Mouse (Mus musculus): ENCODE measurements around the gene Manbal. TPM values are rescaled to one million over a fixed set of nuclear protein-coding genes. Genes with fewer than 3 reads are reported as not detected.
"Not testable (repeated sequence)": the region's sequence is repeated elsewhere in the genome, so short reads cannot be mapped to it uniquely, and the experiment has no call there.

Manbal gene
- polyA plus RNA-seq, 1 experiment from 2014 or later: 21.8 TPM

GRCm38 (mm10) chr2:157367991-157368390, 597 bp downstream of the Manbal start:
- no peaks in the 10 kb centered on the region for H3K27me3 ChIP-seq
- no peaks in the 10 kb centered on the region for H3K36me3 ChIP-seq (replicated peaks)
- H3K9me3 ChIP-seq (replicated peaks): no peaks in the 10 kb centered on the region
- WGBS (ENCODE audit: insufficient replicate concordance): under 1% methylated on average over 13 of the region's 13 CpGs
- peak; percentile 54 for ATAC-seq (ENCODE audit: insufficient read depth)
- H3K9ac ChIP-seq: peak overlapping the region; percentile 82
- H3K4me3 ChIP-seq (replicated peaks): peak overlapping the region; percentile 75
- peaks cover 15% of the 10 kb centered on the region for H3K4me1 ChIP-seq (replicated peaks)
- peak overlapping the region; percentile 79 for H3K4me2 ChIP-seq
- peak overlapping the region; percentile 96 for H3K27ac ChIP-seq (replicated peaks)

- H3K27me3 ChIP-seq: no peaks in the 10 kb centered on the region
- no peak overlapping the region for H3K9ac ChIP-seq
- no peak overlapping the region for H3K27ac ChIP-seq (replicated peaks)
- no peaks in the 10 kb centered on the region for H3K9me3 ChIP-seq (replicated peaks)
- ATAC-seq (ENCODE audit: insufficient read depth): no peak
- no peak overlapping the region for H3K4me3 ChIP-seq (replicated peaks)
- H3K4me1 ChIP-seq (replicated peaks): peaks cover 13% of the 10 kb centered on the region
- WGBS (ENCODE audit: insufficient replicate concordance): 70% methylated on average over 6 of the region's 6 CpGs
- 0 out of 2 replicates have a peak, but pooled peaks cover 7% of the 10 kb centered on the region for H3K36me3 ChIP-seq (replicated peaks)
- no peak overlapping the region for H3K4me2 ChIP-seq
These were observed 4.3 kb downstream of the Manbal start for GRCm38 (mm10) chr2:157371696-157372095.

- WGBS (ENCODE audit: insufficient replicate concordance): 65% methylated on average over 3 of the region's 3 CpGs
- Histone ChIP-seq H3K4me1 (replicated peaks) (peaks cover 3% of the 10 kb centered on the region), H3K4me3 (replicated peaks) (no peak overlapping the region), H3K27me3 (no peaks in the 10 kb centered on the region), H3K4me2 (no peak overlapping the region), H3K27ac (replicated peaks) (no peak overlapping the region), H3K36me3 (replicated peaks) (0 out of 2 replicates have a peak, but pooled peaks cover 7% of the 10 kb centered on the region), H3K9me3 (replicated peaks) (no peaks in the 10 kb centered on the region), H3K9ac (no peak overlapping the region)
- ATAC-seq (ENCODE audit: insufficient read depth): no peak
These were observed 6.3 kb downstream of the Manbal start for GRCm38 (mm10) chr2:157373681-157374080.

- H3K27ac ChIP-seq (replicated peaks): no peak overlapping the region
- no peak for ATAC-seq (ENCODE audit: insufficient read depth)
- H3K36me3 ChIP-seq (replicated peaks): peaks cover 7% of the 10 kb centered on the region; the same call in 1 of the 2 replicates
- H3K9me3 ChIP-seq (replicated peaks): no peaks in the 10 kb centered on the region
- no peak overlapping the region for H3K4me2 ChIP-seq
- no peaks in the 10 kb centered on the region for H3K27me3 ChIP-seq
- H3K9ac ChIP-seq: no peak overlapping the region
- H3K4me3 ChIP-seq (replicated peaks): no peak overlapping the region
- WGBS (ENCODE audit: insufficient replicate concordance): 73% methylated on average over 8 of the region's 8 CpGs
- no peaks in the 10 kb centered on the region; the same call in 1 of the 2 replicates for H3K4me1 ChIP-seq (replicated peaks)
These were observed 7.7 kb downstream of the Manbal start for GRCm38 (mm10) chr2:157375051-157375450.

GRCm38 (mm10) chr2:157375794-157376757, 8.7 kb downstream of the Manbal start:
- Histone ChIP-seq H3K27me3 (no peaks in the 10 kb centered on the region), H3K36me3 (replicated peaks) (peaks cover 10% of the 10 kb centered on the region; the same call in 1 of the 2 replicates), H3K4me3 (replicated peaks) (no peak overlapping the region), H3K4me2 (no peak overlapping the region), H3K4me1 (replicated peaks) (no peaks in the 10 kb centered on the region), H3K9ac (no peak overlapping the region), H3K27ac (replicated peaks) (no peak overlapping the region), H3K9me3 (replicated peaks) (no peaks in the 10 kb centered on the region)
- ATAC-seq (ENCODE audit: insufficient read depth): no peak
- 68% methylated on average over 14 of the region's 14 CpGs for WGBS (ENCODE audit: insufficient replicate concordance)

- no peak for ATAC-seq (ENCODE audit: insufficient read depth)
- H3K4me2 ChIP-seq: no peak overlapping the region
- no peak overlapping the region for H3K27ac ChIP-seq (replicated peaks)
- whole genome bisulfite sequencing (ENCODE audit: insufficient replicate concordance): 59% methylated on average over 3 of the region's 3 CpGs
- no peak overlapping the region for H3K9ac ChIP-seq
- no peaks in the 10 kb centered on the region for H3K9me3 ChIP-seq (replicated peaks)
- H3K4me1 ChIP-seq (replicated peaks): no peaks in the 10 kb centered on the region
- H3K27me3 ChIP-seq: no peaks in the 10 kb centered on the region
- H3K36me3 ChIP-seq (replicated peaks): peaks cover 10% of the 10 kb centered on the region; the same call in 1 of the 2 replicates
- no peak overlapping the region for H3K4me3 ChIP-seq (replicated peaks)
These were observed 9.6 kb downstream of the Manbal start for GRCm38 (mm10) chr2:157376995-157377394.

- no peak overlapping the region for H3K4me3 ChIP-seq (replicated peaks)
- no peak overlapping the region for H3K27ac ChIP-seq (replicated peaks)
- H3K4me1 ChIP-seq (replicated peaks): 0 out of 2 replicates have a peak, but pooled peaks cover 5% of the 10 kb centered on the region
- no peaks in the 10 kb centered on the region for H3K9me3 ChIP-seq (replicated peaks)
- no peak overlapping the region for H3K9ac ChIP-seq
- peaks cover 12% of the 10 kb centered on the region; the same call in 1 of the 2 replicates for H3K36me3 ChIP-seq (replicated peaks)
- WGBS (ENCODE audit: insufficient replicate concordance): 79% methylated on average over 4 of the region's 4 CpGs
- ATAC-seq (ENCODE audit: insufficient read depth): no peak
- no peaks in the 10 kb centered on the region for H3K27me3 ChIP-seq
- no peak overlapping the region for H3K4me2 ChIP-seq
These were observed 17.4 kb downstream of the Manbal start for GRCm38 (mm10) chr2:157384836-157385235.

- not testable (repeated sequence) for H3K4me2 ChIP-seq; H3K36me3 ChIP-seq (replicated peaks); H3K27ac ChIP-seq (replicated peaks); ATAC-seq (ENCODE audit: insufficient read depth); H3K9ac ChIP-seq; H3K4me1 ChIP-seq (replicated peaks); H3K4me3 ChIP-seq (replicated peaks); H3K9me3 ChIP-seq (replicated peaks); H3K27me3 ChIP-seq
- WGBS (ENCODE audit: insufficient replicate concordance): 83% methylated on average over 14 of the region's 14 CpGs
These were observed 21.7 kb downstream of the Manbal start for GRCm38 (mm10) chr2:157388901-157389590.

GRCm38 (mm10) chr2:157389591-157389921, 22.2 kb downstream of the Manbal start:
- 75% methylated on average over 7 of the region's 7 CpGs for WGBS (ENCODE audit: insufficient replicate concordance)
- Histone ChIP-seq H3K9me3 (replicated peaks) (no peaks in the 10 kb centered on the region), H3K4me1 (replicated peaks) (peaks cover 7% of the 10 kb centered on the region; the same call in 1 of the 2 replicates), H3K9ac (no peak overlapping the region), H3K4me3 (replicated peaks) (no peak overlapping the region), H3K36me3 (replicated peaks) (no peaks in the 10 kb centered on the region; the same call in 1 of the 2 replicates), H3K27me3 (no peaks in the 10 kb centered on the region), H3K4me2 (no peak overlapping the region), H3K27ac (replicated peaks) (no peak overlapping the region)
- no peak for ATAC-seq (ENCODE audit: insufficient read depth)

GRCm38 (mm10) chr2:157392331-157392730, 24.9 kb downstream of the Manbal start:
- H3K27ac ChIP-seq (replicated peaks): no peak overlapping the region
- peaks cover 14% of the 10 kb centered on the region for H3K36me3 ChIP-seq (replicated peaks)
- H3K9ac ChIP-seq: no peak overlapping the region
- H3K27me3 ChIP-seq: no peaks in the 10 kb centered on the region
- ATAC-seq (ENCODE audit: insufficient read depth): no peak
- H3K4me1 ChIP-seq (replicated peaks): peaks cover 13% of the 10 kb centered on the region; the same call in 1 of the 2 replicates
- no peak overlapping the region for H3K4me2 ChIP-seq
- no peaks in the 10 kb centered on the region for H3K9me3 ChIP-seq (replicated peaks)
- WGBS (ENCODE audit: insufficient replicate concordance): 78% methylated on average over 2 of the region's 2 CpGs
- no peak overlapping the region for H3K4me3 ChIP-seq (replicated peaks)

GRCm38 (mm10) chr2:157393549-157393948, 26.2 kb downstream of the Manbal start:
- no peak for ATAC-seq (ENCODE audit: insufficient read depth)
- no peak overlapping the region for H3K4me2 ChIP-seq
- no peak overlapping the region for H3K27ac ChIP-seq (replicated peaks)
- no peaks in the 10 kb centered on the region for H3K27me3 ChIP-seq
- H3K4me3 ChIP-seq (replicated peaks): no peak overlapping the region
- 76% methylated on average over 4 of the region's 4 CpGs for WGBS (ENCODE audit: insufficient replicate concordance)
- peaks cover 8% of the 10 kb centered on the region; the same call in 1 of the 2 replicates for H3K4me1 ChIP-seq (replicated peaks)
- H3K36me3 ChIP-seq (replicated peaks): peaks cover 23% of the 10 kb centered on the region
- no peak overlapping the region for H3K9ac ChIP-seq
- no peaks in the 10 kb centered on the region for H3K9me3 ChIP-seq (replicated peaks)
